Mouse (Mus musculus) limb, embryonic 12.5 days (tissue): Measurements from ENCODE around the gene Pitpna. TPM values are rescaled to one million over a fixed set of nuclear protein-coding genes. Genes with fewer than 3 reads are reported as not detected.
"Not testable (repeated sequence)": the region's sequence is repeated elsewhere in the genome, so short reads cannot be mapped to it uniquely, and the experiment has no call there.

Source experiments
- ATAC-seq: fragments of 200-750 bp; cut with Nextera tagmentation; 2 replicates; pipeline ENCODE4 v1.8.0; 2017; ENCODE audit warnings: low read depth, moderate TSS enrichment; ENCODE audit not compliant: insufficient number of reproducible peaks, insufficient read depth, low FRiP score, low TSS enrichment
- H3K27ac ChIP-seq: fragments of 300-500 bp; sonication (generic); 2 replicates; pipeline ENCODE4 v1.5.1; 2016; ENCODE audit warnings: mild to moderate bottlenecking, moderate library complexity
- H3K27me3 ChIP-seq: fragments of 300-500 bp; sonication (generic); 2 replicates; pipeline ENCODE4 v1.6.1; 2016; ENCODE audit warnings: mild to moderate bottlenecking, moderate library complexity
- H3K36me3 ChIP-seq: fragments of 300-500 bp; sonication (generic); 2 replicates; pipeline ENCODE4 v1.6.1; 2016; ENCODE audit warnings: mild to moderate bottlenecking, moderate library complexity
- H3K4me1 ChIP-seq: fragments of 300-500 bp; sonication (generic); replicated peaks from 2 replicates; pipeline ENCODE4 v1.6.1; 2016
- H3K4me2 ChIP-seq: fragments of 300-500 bp; sonication (generic); 2 replicates; pipeline ENCODE4 v1.6.1; 2016; ENCODE audit warnings: mild to moderate bottlenecking, moderate library complexity
- H3K4me3 ChIP-seq: fragments of 300-500 bp; sonication (generic); replicated peaks from 2 replicates; pipeline ENCODE4 v1.5.1; 2016; ENCODE audit warnings: mild to moderate bottlenecking
- H3K9ac ChIP-seq: fragments of 300-500 bp; sonication (generic); replicated peaks from 2 replicates; pipeline ENCODE4 v1.6.1; 2016; ENCODE audit warnings: mild to moderate bottlenecking, moderate library complexity
- H3K9me3 ChIP-seq: fragments of 300-500 bp; sonication (generic); 2 replicates; pipeline ENCODE4 v1.6.1; 2016; ENCODE audit warnings: mild to moderate bottlenecking, moderate library complexity
- WGBS: fragments of 180-500 bp; shearing (Covaris S2); methylation state at CpG from one replicate; pipeline ENCODE4 v1.1.7; 2016; 5-methylcytosine and 5-hydroxymethylcytosine counted together
- polyA plus RNA-seq: library from polyadenylated mRNA; unstranded; fragments of >200 nt; fragmentation: Nextera tagmentation; extraction: Ambion mirVana; gene quantifications from 2 replicates; pipeline ENCODE4 v1.2.1, GENCODE M21; 2016

Pitpna gene
- polyA plus RNA-seq, 1 experiment from 2014 or later, result 80.8 TPM

GRCm38 (mm10) chr11:75595404-75595803 is 7.5 kb downstream of the Pitpna start:
- H3K27me3 ChIP-seq, result no peaks in the 10 kb centered on the region
- no peak overlapping the region for H3K4me3 ChIP-seq
- 82% methylated on average over 2 of the region's 2 CpGs for WGBS
- no peaks in the 10 kb centered on the region for H3K4me1 ChIP-seq
- no peak overlapping the region for H3K4me2 ChIP-seq
- no peak for ATAC-seq
- H3K36me3 ChIP-seq, result peaks cover 79% of the 10 kb centered on the region
- H3K9me3 ChIP-seq, result no peaks in the 10 kb centered on the region
- no peak overlapping the region for H3K9ac ChIP-seq
- H3K27ac ChIP-seq, result no peak overlapping the region

GRCm38 (mm10) chr11:75595816-75596215 is 7.9 kb downstream of the Pitpna start:
- Histone ChIP-seq H3K4me3 (no peak overlapping the region), H3K27ac (no peak overlapping the region), H3K27me3 (no peaks in the 10 kb centered on the region), H3K4me2 (no peak overlapping the region), H3K9me3 (no peaks in the 10 kb centered on the region), H3K9ac (no peak overlapping the region), H3K4me1 (no peaks in the 10 kb centered on the region), H3K36me3 (peaks cover 83% of the 10 kb centered on the region)
- WGBS, result 81% methylated on average over 7 of the region's 7 CpGs
- ATAC-seq, result no peak

- H3K27ac ChIP-seq, result no peak overlapping the region
- no peak for ATAC-seq
- peaks cover 92% of the 10 kb centered on the region for H3K36me3 ChIP-seq
- H3K4me3 ChIP-seq, result no peak overlapping the region
- 82% methylated on average over 3 of the region's 3 CpGs for WGBS
- no peak overlapping the region for H3K4me2 ChIP-seq
- H3K9ac ChIP-seq, result no peak overlapping the region
- no peaks in the 10 kb centered on the region for H3K27me3 ChIP-seq
- no peaks in the 10 kb centered on the region for H3K9me3 ChIP-seq
- H3K4me1 ChIP-seq, result no peaks in the 10 kb centered on the region
Observed at GRCm38 (mm10) chr11:75596726-75597255, 8.9 kb downstream of the Pitpna start.

- no peak overlapping the region for H3K27ac ChIP-seq
- no peaks in the 10 kb centered on the region for H3K4me1 ChIP-seq
- H3K4me2 ChIP-seq, result no peak overlapping the region
- H3K9me3 ChIP-seq, result no peaks in the 10 kb centered on the region
- peaks cover 94% of the 10 kb centered on the region for H3K36me3 ChIP-seq
- WGBS, result 88% methylated on average over 6 of the region's 6 CpGs
- ATAC-seq, result no peak
- no peaks in the 10 kb centered on the region for H3K27me3 ChIP-seq
- H3K9ac ChIP-seq, result no peak overlapping the region
- H3K4me3 ChIP-seq, result no peak overlapping the region
Observed at GRCm38 (mm10) chr11:75598004-75598403, 10.1 kb downstream of the Pitpna start.

GRCm38 (mm10) chr11:75599802-75600201 is 11.9 kb downstream of the Pitpna start:
- peaks cover 93% of the 10 kb centered on the region for H3K36me3 ChIP-seq
- not testable (repeated sequence) for H3K4me3 ChIP-seq, H3K27ac ChIP-seq, H3K4me2 ChIP-seq, H3K9me3 ChIP-seq, H3K4me1 ChIP-seq, ATAC-seq, H3K9ac ChIP-seq, H3K27me3 ChIP-seq
- WGBS, result 92% methylated on average over 17 of the region's 17 CpGs

GRCm38 (mm10) chr11:75604826-75605225 is 16.9 kb downstream of the Pitpna start:
- Histone ChIP-seq H3K4me1 (no peaks in the 10 kb centered on the region), H3K27ac (no peak overlapping the region), H3K27me3 (no peaks in the 10 kb centered on the region), H3K9ac (no peak overlapping the region), H3K9me3 (no peaks in the 10 kb centered on the region), H3K36me3 (peaks cover 93% of the 10 kb centered on the region), H3K4me2 (no peak overlapping the region), H3K4me3 (no peak overlapping the region)
- no peak for ATAC-seq
- WGBS, result 89% methylated on average over 5 of the region's 5 CpGs

- H3K36me3 ChIP-seq, result peaks cover 93% of the 10 kb centered on the region
- no peak overlapping the region for H3K27ac ChIP-seq
- H3K9me3 ChIP-seq, result no peaks in the 10 kb centered on the region
- H3K27me3 ChIP-seq, result no peaks in the 10 kb centered on the region
- WGBS, result 36% methylated on average over 1 of the region's 1 CpGs
- H3K4me1 ChIP-seq, result no peaks in the 10 kb centered on the region
- no peak for ATAC-seq
- H3K4me3 ChIP-seq, result no peak overlapping the region
- H3K4me2 ChIP-seq, result no peak overlapping the region
- H3K9ac ChIP-seq, result no peak overlapping the region
Observed at GRCm38 (mm10) chr11:75605318-75605717, 17.4 kb downstream of the Pitpna start.

GRCm38 (mm10) chr11:75608776-75609175 is 20.9 kb downstream of the Pitpna start:
- ATAC-seq, result no peak
- H3K9ac ChIP-seq, result no peak overlapping the region
- H3K9me3 ChIP-seq, result no peaks in the 10 kb centered on the region
- peaks cover 91% of the 10 kb centered on the region for H3K36me3 ChIP-seq
- no peaks in the 10 kb centered on the region for H3K27me3 ChIP-seq
- no peak overlapping the region for H3K4me3 ChIP-seq
- H3K4me2 ChIP-seq, result no peak overlapping the region
- WGBS, result 89% methylated on average over 5 of the region's 5 CpGs
- H3K27ac ChIP-seq, result no peak overlapping the region
- no peaks in the 10 kb centered on the region for H3K4me1 ChIP-seq

- H3K36me3 ChIP-seq, result peaks cover 90% of the 10 kb centered on the region
- H3K9ac ChIP-seq, result no peak overlapping the region
- H3K4me2 ChIP-seq, result no peak overlapping the region
- no peaks in the 10 kb centered on the region for H3K27me3 ChIP-seq
- H3K27ac ChIP-seq, result no peak overlapping the region
- WGBS, result 89% methylated on average over 2 of the region's 2 CpGs
- no peak for ATAC-seq
- H3K9me3 ChIP-seq, result no peaks in the 10 kb centered on the region
- H3K4me1 ChIP-seq, result no peaks in the 10 kb centered on the region
- no peak overlapping the region for H3K4me3 ChIP-seq
Observed at GRCm38 (mm10) chr11:75610021-75610420, 22.1 kb downstream of the Pitpna start.

GRCm38 (mm10) chr11:75614769-75615168 is 26.9 kb downstream of the Pitpna start:
- H3K4me2 ChIP-seq, result no peak overlapping the region
- no peak for ATAC-seq
- no peaks in the 10 kb centered on the region for H3K27me3 ChIP-seq
- no peaks in the 10 kb centered on the region for H3K4me1 ChIP-seq
- WGBS, result 97% methylated on average over 1 of the region's 1 CpGs
- H3K9me3 ChIP-seq, result no peaks in the 10 kb centered on the region
- H3K27ac ChIP-seq, result no peak overlapping the region
- H3K9ac ChIP-seq, result no peak overlapping the region
- no peak overlapping the region for H3K4me3 ChIP-seq
- peaks cover 83% of the 10 kb centered on the region for H3K36me3 ChIP-seq

GRCm38 (mm10) chr11:75615556-75615955 is 27.7 kb downstream of the Pitpna start:
- H3K27me3 ChIP-seq, result no peaks in the 10 kb centered on the region
- H3K27ac ChIP-seq, result no peak overlapping the region
- H3K4me3 ChIP-seq, result no peak overlapping the region
- 81% methylated on average over 2 of the region's 2 CpGs for WGBS
- H3K36me3 ChIP-seq, result peaks cover 83% of the 10 kb centered on the region
- no peaks in the 10 kb centered on the region for H3K9me3 ChIP-seq
- H3K4me2 ChIP-seq, result no peak overlapping the region
- no peak overlapping the region for H3K9ac ChIP-seq
- H3K4me1 ChIP-seq, result no peaks in the 10 kb centered on the region
- no peak for ATAC-seq

- Histone ChIP-seq H3K27ac (no peak overlapping the region), H3K9me3 (no peaks in the 10 kb centered on the region), H3K4me2 (no peak overlapping the region), H3K9ac (no peak overlapping the region), H3K27me3 (no peaks in the 10 kb centered on the region), H3K4me3 (no peak overlapping the region), H3K4me1 (no peaks in the 10 kb centered on the region), H3K36me3 (peaks cover 77% of the 10 kb centered on the region)
- no peak for ATAC-seq
- WGBS, result 82% methylated on average over 5 of the region's 5 CpGs
Observed at GRCm38 (mm10) chr11:75619133-75619532, 31.2 kb downstream of the Pitpna start.
